Mouse (Mus musculus): ENCODE measurements around the gene Snai3.

DNA sequence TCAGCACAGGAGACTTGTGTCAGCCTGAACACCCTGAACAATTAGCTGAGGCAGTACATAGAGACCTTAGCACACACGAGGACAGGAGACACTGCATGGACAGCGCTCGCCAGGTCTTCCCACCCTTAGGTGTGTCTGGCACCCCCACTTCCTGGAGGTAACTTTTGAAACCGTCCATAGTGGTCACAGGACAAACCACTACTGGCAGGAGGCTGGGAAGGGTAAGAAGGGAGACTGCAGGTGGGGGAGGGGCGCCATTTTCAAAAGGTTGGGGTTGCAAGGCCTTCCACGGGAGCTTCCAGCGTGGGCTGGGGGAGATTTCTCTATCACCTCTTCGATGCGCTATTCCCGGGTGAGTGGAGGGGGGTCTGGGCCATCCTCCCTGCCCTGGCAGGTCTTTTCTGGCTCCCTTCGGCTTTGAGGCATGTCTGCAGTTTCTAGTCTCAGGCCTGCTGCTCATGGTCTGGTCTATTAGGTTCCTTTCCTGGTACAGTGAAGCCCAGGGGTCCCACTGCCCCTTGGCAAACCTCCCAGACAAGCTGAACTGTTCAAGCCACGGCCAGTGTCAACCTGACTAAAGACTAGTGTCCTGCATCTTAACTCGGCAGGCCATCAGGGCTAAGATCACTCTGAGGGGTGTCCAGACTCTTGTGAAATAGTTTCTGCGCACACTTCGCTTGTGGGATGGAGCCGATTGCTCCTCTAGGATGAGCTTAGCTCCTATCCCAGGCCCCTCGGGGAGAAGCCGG lies 28.7 kb downstream of the Snai3 start:
- TF ChIP-seq USF1 (IDR thresholded peaks at IDR 0.05; ENCODE audit: low read depth), result no peak
- no peak for TF ChIP-seq MYOD1 (IDR thresholded peaks at IDR 0.05; ENCODE audit: control insufficient read depth in 1 of 3, insufficient read length in 2 of 3, low read depth in 2 of 3)
- TF ChIP-seq TCF12 (IDR thresholded peaks at IDR 0.05; ENCODE audit: insufficient read depth, poor library complexity, severe bottlenecking), result no peak
- no peak for TF ChIP-seq POLR2A (IDR thresholded peaks at IDR 0.05; ENCODE audit: insufficient read length, low read depth)
- TF ChIP-seq REST (IDR thresholded peaks at IDR 0.05; ENCODE audit: insufficient read depth, insufficient read length), result no peak
- TF ChIP-seq MAX (IDR thresholded peaks at IDR 0.05; ENCODE audit: low read depth), result no peak
- no peak for TF ChIP-seq POLR2AphosphoS2 (IDR thresholded peaks at IDR 0.05; ENCODE audit: insufficient read length, low read depth)
- no peak for TF ChIP-seq E2F4 (IDR thresholded peaks at IDR 0.05; ENCODE audit: insufficient read depth)
- no peak for TF ChIP-seq CEBPB (IDR thresholded peaks at IDR 0.05; ENCODE audit: insufficient read depth, poor library complexity, severe bottlenecking)
- TF ChIP-seq SRF (IDR thresholded peaks at IDR 0.05; ENCODE audit: control insufficient read depth, insufficient read length, low read depth), result no peak
- no peak for TF ChIP-seq TCF3 (IDR thresholded peaks at IDR 0.05; ENCODE audit: insufficient read length, low read depth)
